Mouse (Mus musculus) MEL (cell line): ENCODE measurements at regions not wholly inside any gene's neighbourhood (a gene's known extent, or its start where the extent isn't known, plus 50 kb on each side); places are given as distances from the start of the nearest gene placed in this dataset.

Experiments used
- DNase-seq: peaks from one replicate; pipeline ENCODE4 v3.0.0; 2011; ENCODE audit warnings: low read depth, low spot score
- H3K27ac ChIP-seq: 2 replicates; pipeline ENCODE4 v1.5.1; 2012; ENCODE audit warnings: low read depth, mild to moderate bottlenecking, control low read depth, low read length, moderate library complexity; ENCODE audit not compliant: control insufficient read depth
- H3K27me3 ChIP-seq, 2 experiments: fragments of 150-350 bp in 1 of 2; sonication (generic) in 1 of 2; 2 replicates each; pipeline ENCODE4 v1.6.1; 2012; ENCODE audit warnings: low read length in 2 of 2, mild to moderate bottlenecking in 2 of 2, improper control_type of control experiment in 1 of 2, moderate library complexity in 1 of 2; ENCODE audit not compliant: insufficient read depth in 2 of 2, control insufficient read depth in 1 of 2
- H3K36me3 ChIP-seq, 2 experiments: 2 replicates each; pipeline ENCODE4 v1.6.1; 2012 to 2014; ENCODE audit warnings: low read length in 2 of 2, improper control_type of control experiment in 1 of 2, inconsistent platforms in 1 of 2, mild to moderate bottlenecking in 1 of 2; ENCODE audit not compliant: insufficient read depth in 2 of 2, control insufficient read depth in 1 of 2
- H3K4me1 ChIP-seq, 2 experiments: fragments of 150-350 bp in 1 of 2; sonication (generic) in 1 of 2; 2 replicates each; pipeline ENCODE4 v1.6.1; 2012; ENCODE audit warnings: low read length in 2 of 2, improper control_type of control experiment in 1 of 2, mild to moderate bottlenecking in 1 of 2; ENCODE audit not compliant: insufficient read depth in 2 of 2, control insufficient read depth in 1 of 2
- H3K4me3 ChIP-seq, 2 experiments: fragments of 150-350 bp in 1 of 2; sonication (generic) in 1 of 2; 2 replicates each; pipeline ENCODE4 v1.5.1; 2012; ENCODE audit warnings: low read depth in 2 of 2, low read length in 2 of 2, mild to moderate bottlenecking in 2 of 2, moderate library complexity in 2 of 2, control low read depth in 1 of 2, improper control_type of control experiment in 1 of 2; ENCODE audit not compliant: control insufficient read depth in 1 of 2, insufficient read depth in 1 of 2
- H3K79me2 ChIP-seq: 2 replicates; pipeline ENCODE4 v1.6.1; 2012; ENCODE audit warnings: mild to moderate bottlenecking, low read length, moderate library complexity; ENCODE audit not compliant: control insufficient read depth, poor library complexity, insufficient read depth
- H3K9ac ChIP-seq: 2 replicates; pipeline ENCODE4 v1.6.1; 2012; ENCODE audit warnings: low read depth, mild to moderate bottlenecking, control low read depth, low read length, moderate library complexity; ENCODE audit not compliant: control insufficient read depth, poor library complexity, severe bottlenecking
- H3K9me3 ChIP-seq: fragments of 150-350 bp; sonication (generic); replicated peaks from 2 replicates; pipeline ENCODE4 v1.6.1; 2012; ENCODE audit warnings: mild to moderate bottlenecking, low read length, improper control_type of control experiment, moderate library complexity; ENCODE audit not compliant: insufficient read depth
- E2F4 ChIP-seq: IDR thresholded peaks from 2 replicates; pipeline ENCODE4 v1.6.1; 2011; ENCODE audit warnings: low read depth, low read length, improper control_type of control experiment, borderline replicate concordance
- MAX ChIP-seq: IDR thresholded peaks from 2 replicates; pipeline ENCODE4 v1.6.1; 2011; ENCODE audit warnings: low read length, improper control_type of control experiment
- POLR2AphosphoS5 ChIP-seq: IDR thresholded peaks from 2 replicates; pipeline ENCODE4 v1.6.1; 2012; ENCODE audit warnings: low read depth, borderline replicate concordance, mild to moderate bottlenecking, inconsistent platforms, low read length, moderate library complexity, mixed read lengths
- ZMIZ1 ChIP-seq: IDR thresholded peaks from 2 replicates; pipeline ENCODE4 v1.6.1; 2012; ENCODE audit warnings: low read depth, mild to moderate bottlenecking, inconsistent platforms, low read length, improper control_type of control experiment, moderate library complexity

- H3K4me3 ChIP-seq = no peak overlapping the region
- H3K27ac ChIP-seq = no peak overlapping the region
- no peaks in the 10 kb centered on the region for H3K36me3 ChIP-seq
- H3K4me1 ChIP-seq = peaks cover 0 to 2% of the 10 kb centered on the region in 2 experiments; a peak in 2 of 4 replicates
- H3K9ac ChIP-seq = no peak overlapping the region
- H3K79me2 ChIP-seq = no peaks in the 10 kb centered on the region
- peaks cover 0 to 3% of the 10 kb centered on the region in 2 experiments; a peak in 2 of 4 replicates for H3K27me3 ChIP-seq
- TF ChIP-seq MAX (no peak), E2F4 (no peak), ZMIZ1 (no peak), POLR2AphosphoS5 (no peak)
- DNase-seq = no peak
- no peaks in the 10 kb centered on the region for H3K9me3 ChIP-seq
Observed at GRCm38 (mm10) chr8:25306769-25307491, 482.8 kb upstream of the Adam5 start.
